Mouse (Mus musculus): ENCODE results near the gene Gm438.

DNA sequence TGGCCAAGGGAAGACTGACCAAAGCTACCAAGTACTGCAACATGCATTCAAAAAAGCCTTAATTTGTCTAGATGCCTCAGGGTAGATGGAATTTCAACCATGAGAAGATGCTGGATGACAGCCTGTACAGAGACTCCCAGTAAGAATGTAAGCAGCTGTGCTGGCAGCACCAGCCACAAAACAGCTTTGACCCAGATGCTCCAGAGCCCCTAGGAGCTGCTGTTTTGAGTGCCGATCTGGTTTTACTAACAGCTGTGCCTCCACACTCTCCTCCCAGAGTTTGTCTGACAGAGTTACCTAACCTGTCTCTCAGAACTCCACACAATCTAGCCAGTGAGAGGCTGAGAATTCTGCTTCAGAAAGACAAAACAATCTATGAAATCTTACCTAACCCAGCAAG lies 3.8 kb upstream of the Gm438 start:
- TF ChIP-seq EP300 (optimal IDR thresholded peaks at IDR 0.05) (no peak), CTCF (IDR thresholded peaks at IDR 0.05; ENCODE audit: low read depth) (no peak)
